ENCODE assay signal across 7 mouse cellular contexts in the genomic region with DNA sequence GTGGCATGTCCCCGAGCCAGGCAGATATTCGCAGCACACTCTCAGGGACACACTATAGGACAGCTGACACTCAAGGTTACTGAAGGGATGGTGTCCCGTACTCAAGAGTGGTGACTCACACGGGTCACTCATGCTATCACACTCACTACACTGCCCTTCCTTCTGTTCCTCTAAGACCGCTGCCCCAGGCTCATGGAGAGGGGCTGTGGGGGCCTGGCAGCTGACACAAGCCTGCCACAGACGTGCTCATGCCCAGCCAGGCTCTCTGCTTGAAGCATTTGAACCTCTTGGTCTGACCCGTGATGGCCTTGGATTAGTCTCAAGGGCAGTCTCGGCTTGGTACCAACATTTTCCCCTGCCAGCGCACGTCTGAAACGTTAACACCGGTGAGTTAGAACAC. TPM values are rescaled to one million over a fixed set of nuclear protein-coding genes. Genes with fewer than 3 reads are reported as not detected.
DNase-seq lines count a peak whose midpoint lies in the region; ATAC-seq and TF ChIP-seq lines count a peak whose summit lies in the region.

No protein-coding gene starts in this region.

- no peak overlapping the region for H3K9ac ChIP-seq in midbrain, embryonic 13.5 days (replicated peaks)
- H3K9ac ChIP-seq in midbrain, embryonic 15.5 days: no peak overlapping the region
- no peak overlapping the region for H3K9ac ChIP-seq in kidney, embryonic 14.5 days (ENCODE audit: low read depth, low read length)
- no peak overlapping the region for H3K9ac ChIP-seq in stomach, postnatal 0 days (ENCODE audit: low read length)

- no peak overlapping the region for H3K4me2 ChIP-seq in midbrain, embryonic 13.5 days (replicated peaks)
- no peak overlapping the region for H3K4me2 ChIP-seq in midbrain, embryonic 15.5 days
- H3K4me2 ChIP-seq in kidney, embryonic 14.5 days (replicated peaks; ENCODE audit: low read depth, low read length): no peak overlapping the region
- no peak overlapping the region for H3K4me2 ChIP-seq in stomach, postnatal 0 days (replicated peaks; ENCODE audit: low read depth)

- H3K27me3 ChIP-seq in midbrain, embryonic 13.5 days: no peaks in the 10 kb centered on the region
- no peaks in the 10 kb centered on the region for H3K27me3 ChIP-seq in midbrain, embryonic 15.5 days (replicated peaks)
- no peaks in the 10 kb centered on the region for H3K27me3 ChIP-seq in kidney, embryonic 14.5 days (ENCODE audit: control insufficient read depth, insufficient read depth, low read length)
- H3K27me3 ChIP-seq in stomach, postnatal 0 days (ENCODE audit: control insufficient read depth, insufficient read depth, low read length): no peaks in the 10 kb centered on the region

- no peak for TF ChIP-seq EP300 in stomach, postnatal 0 days (optimal IDR thresholded peaks at IDR 0.05)

- H3K4me3 ChIP-seq in midbrain, embryonic 13.5 days (replicated peaks): no peak overlapping the region
- H3K4me3 ChIP-seq in midbrain, embryonic 15.5 days: no peak overlapping the region
- no peak overlapping the region for H3K4me3 ChIP-seq in kidney, embryonic 14.5 days (ENCODE audit: low read length)
- H3K4me3 ChIP-seq in stomach, postnatal 0 days (ENCODE audit: low read depth, low read length): no peak overlapping the region

- no peaks in the 10 kb centered on the region for H3K36me3 ChIP-seq in midbrain, embryonic 13.5 days
- no peaks in the 10 kb centered on the region for H3K36me3 ChIP-seq in midbrain, embryonic 15.5 days (replicated peaks)
- no peaks in the 10 kb centered on the region for H3K36me3 ChIP-seq in kidney, embryonic 14.5 days (ENCODE audit: control insufficient read depth, insufficient read depth, low read length)
- no peaks in the 10 kb centered on the region; the same call in 1 of the 2 replicates for H3K36me3 ChIP-seq in stomach, postnatal 0 days (ENCODE audit: control insufficient read depth, insufficient read depth, low read length)

- TF ChIP-seq CTCF in stomach, postnatal 0 days (IDR thresholded peaks at IDR 0.05; ENCODE audit: low read depth): no peak

- 72% methylated on average over 12 of the region's 12 CpGs for WGBS in midbrain, embryonic 13.5 days
- WGBS in midbrain, embryonic 15.5 days: 68% methylated on average over 12 of the region's 12 CpGs
- WGBS in kidney, embryonic 14.5 days: 75% methylated on average over 12 of the region's 12 CpGs
- 55% methylated on average over 12 of the region's 12 CpGs for WGBS in stomach, postnatal 0 days

- no peaks in the 10 kb centered on the region for H3K9me3 ChIP-seq in midbrain, embryonic 13.5 days
- no peaks in the 10 kb centered on the region for H3K9me3 ChIP-seq in midbrain, embryonic 15.5 days
- no peaks in the 10 kb centered on the region for H3K9me3 ChIP-seq in kidney, embryonic 14.5 days (ENCODE audit: control insufficient read depth, low read length)
- no peaks in the 10 kb centered on the region for H3K9me3 ChIP-seq in stomach, postnatal 0 days (ENCODE audit: control insufficient read depth, low read length)

- peak; percentile 17; the same call in 1 of the 2 replicates for ATAC-seq in midbrain, embryonic 13.5 days
- no peak; the same call in 1 of the 2 replicates for ATAC-seq in midbrain, embryonic 15.5 days (replicated peaks)
- no peak for ATAC-seq in kidney, embryonic 14.5 days (ENCODE audit: low FRiP score, low TSS enrichment)
- peak; percentile 37 for ATAC-seq in stomach, postnatal 0 days (ENCODE audit: low FRiP score, low TSS enrichment)

- H3K27ac ChIP-seq in midbrain, embryonic 13.5 days: no peak overlapping the region
- no peak overlapping the region for H3K27ac ChIP-seq in midbrain, embryonic 15.5 days
- H3K27ac ChIP-seq in kidney, embryonic 14.5 days (ENCODE audit: low read depth, low read length): peak overlapping the region; percentile 57; the same call in 1 of the 2 replicates
- peak overlapping the region; percentile 86 for H3K27ac ChIP-seq in stomach, postnatal 0 days (replicated peaks)

- DNase-seq in gastrocnemius, postnatal 10 days: peak; percentile 66
- DNase-seq in stomach, postnatal 0 days (ENCODE audit: low spot score): no peak
- no peak for DNase-seq in right cerebral cortex, postnatal 36 days (ENCODE audit: low spot score in 2 of 2)
- no peak for DNase-seq in urinary bladder, postnatal 10 days (ENCODE audit: low spot score)

- peaks cover 61% of the 10 kb centered on the region for H3K4me1 ChIP-seq in midbrain, embryonic 13.5 days (replicated peaks)
- peaks cover 39% of the 10 kb centered on the region for H3K4me1 ChIP-seq in midbrain, embryonic 15.5 days
- H3K4me1 ChIP-seq in kidney, embryonic 14.5 days (ENCODE audit: control insufficient read depth, insufficient read depth, low read length): peaks cover 74% of the 10 kb centered on the region
- peaks cover 28% of the 10 kb centered on the region for H3K4me1 ChIP-seq in stomach, postnatal 0 days (replicated peaks; ENCODE audit: control insufficient read depth, insufficient read depth)

RNA-seq across cellular contexts. Expression of a gene that starts 10.7 kb away (rescaled TPM):
- polyA plus RNA-seq in midbrain, embryonic 13.5 days (2015; fragmentation: Nextera tagmentation; extraction: Ambion mirVana): 12.0 and 12.6 TPM in 2 replicates
- polyA plus RNA-seq in midbrain, embryonic 15.5 days (2015; fragmentation: Nextera tagmentation; extraction: Ambion mirVana): 10.5 and 12.2 TPM in 2 replicates
- total RNA-seq in gastrocnemius, postnatal 10 days (2021): 10 to 100 TPM; 19.0 to 24.4 TPM
- 32.9 and 38.4 TPM in 2 replicates for polyA plus RNA-seq in kidney, embryonic 14.5 days (2014; fragmentation: Nextera tagmentation; extraction: Ambion mirVana)
- 12.9 and 13.3 TPM in 2 replicates for polyA plus RNA-seq in stomach, postnatal 0 days (2015; fragmentation: Nextera tagmentation; extraction: Ambion mirVana)

Comparison
In these comparisons a context has a peak if more than half of its experiments do, and no peak if none do; other contexts are left out.
1. ATAC-seq: peak in midbrain, embryonic 13.5 days (single experiment) and stomach, postnatal 0 days (single experiment); none in midbrain, embryonic 15.5 days (single experiment) and kidney, embryonic 14.5 days (single experiment).
2. H3K27ac ChIP-seq: peak in kidney, embryonic 14.5 days (single experiment) and stomach, postnatal 0 days (single experiment); none in midbrain, embryonic 13.5 days (single experiment) and midbrain, embryonic 15.5 days (single experiment).